Mouse (Mus musculus) ovary, postnatal 36 days (tissue): ENCODE results near the gene Wdr66.
A peak's percentile ranks its signal among the peaks of the same experiment; 100 is the strongest.
"Not testable (repeated sequence)": the region's sequence is repeated elsewhere in the genome, so short reads cannot be mapped to it uniquely, and the experiment has no call there.

Experiments used
- DNase-seq: peaks from one replicate; pipeline ENCODE4 v3.0.0; 2022; ENCODE audit warnings: low spot score, mixed read lengths

Gene Wdr66

GRCm38 (mm10) chr5:123251834-123252233 is at the start of gene Wdr66:
TSS of gene Wdr66 (plus strand) at chr5:123252102.
- peak; percentile 86 for DNase-seq

- DNase-seq: not testable (repeated sequence)
Measured at GRCm38 (mm10) chr5:123202771-123203170, 49.1 kb upstream of the Wdr66 start.

- not testable (repeated sequence) for DNase-seq
Measured at GRCm38 (mm10) chr5:123203591-123203990, 48.3 kb upstream of the Wdr66 start.

GRCm38 (mm10) chr5:123222346-123223050 is 29.4 kb upstream of the Wdr66 start:
- DNase-seq: not testable (repeated sequence)

- DNase-seq: no peak
Measured at GRCm38 (mm10) chr5:123223051-123223410, 28.9 kb upstream of the Wdr66 start.

- not testable (repeated sequence) for DNase-seq
Measured at GRCm38 (mm10) chr5:123223861-123224260, 28.0 kb upstream of the Wdr66 start.

- DNase-seq: no peak
Measured at GRCm38 (mm10) chr5:123226851-123227250, 25.1 kb upstream of the Wdr66 start.

GRCm38 (mm10) chr5:123227762-123228523 is 24.0 kb upstream of the Wdr66 start:
- peak; percentile 93 for DNase-seq

- no peak for DNase-seq
Measured at GRCm38 (mm10) chr5:123228524-123228922, 23.4 kb upstream of the Wdr66 start.

- no peak for DNase-seq
Measured at GRCm38 (mm10) chr5:123229296-123229695, 22.6 kb upstream of the Wdr66 start.

- DNase-seq: no peak
Measured at GRCm38 (mm10) chr5:123232180-123232579, 19.7 kb upstream of the Wdr66 start.

GRCm38 (mm10) chr5:123235731-123236130 is 16.2 kb upstream of the Wdr66 start:
- DNase-seq: peak; percentile 32

GRCm38 (mm10) chr5:123236426-123236825 is 15.5 kb upstream of the Wdr66 start:
- no peak for DNase-seq

- peak; percentile 21 for DNase-seq
Measured at GRCm38 (mm10) chr5:123239501-123239900, 12.4 kb upstream of the Wdr66 start.

- peak; percentile 28 for DNase-seq
Measured at GRCm38 (mm10) chr5:123245518-123245917, 6.4 kb upstream of the Wdr66 start.

- DNase-seq: no peak
Measured at GRCm38 (mm10) chr5:123251390-123251789, 512 bp upstream of the Wdr66 start.

GRCm38 (mm10) chr5:123256841-123257755 is 5.2 kb downstream of the Wdr66 start:
- no peak for DNase-seq

GRCm38 (mm10) chr5:123258990-123259389 is 7.1 kb downstream of the Wdr66 start:
- DNase-seq: peak; percentile 38

GRCm38 (mm10) chr5:123260698-123261097 is 8.8 kb downstream of the Wdr66 start:
- DNase-seq: no peak

- DNase-seq: no peak
Measured at GRCm38 (mm10) chr5:123266909-123267308, 15.0 kb downstream of the Wdr66 start.

GRCm38 (mm10) chr5:123268477-123269474 is 16.9 kb downstream of the Wdr66 start:
- no peak for DNase-seq
